Mouse (Mus musculus): ENCODE results near the gene Kcnk18.
A peak's percentile ranks its signal among the peaks of the same experiment; 100 is the strongest.

Gene Kcnk18

DNA sequence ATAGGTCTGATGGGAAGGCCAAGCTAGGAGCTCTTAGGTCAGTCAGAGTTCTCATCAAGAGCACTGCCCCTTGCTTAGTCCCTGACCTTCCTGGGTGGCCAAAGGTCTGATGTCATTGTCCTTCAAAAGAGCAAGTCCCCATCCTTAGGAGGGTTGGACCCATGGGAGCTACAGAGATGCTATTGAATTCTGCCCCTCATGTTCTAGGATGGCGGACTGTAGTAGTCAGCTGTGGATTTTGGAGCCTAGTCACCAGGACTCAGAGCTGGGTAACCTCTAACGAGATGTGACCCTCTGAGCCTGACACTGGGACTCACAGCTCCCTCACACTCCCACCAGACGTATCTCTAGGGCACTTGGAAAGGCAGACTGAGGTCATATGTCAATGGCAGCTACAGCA is 9.4 kb downstream of the Kcnk18 start:
- DNase-seq (ENCODE audit: low spot score) = no peak

DNA sequence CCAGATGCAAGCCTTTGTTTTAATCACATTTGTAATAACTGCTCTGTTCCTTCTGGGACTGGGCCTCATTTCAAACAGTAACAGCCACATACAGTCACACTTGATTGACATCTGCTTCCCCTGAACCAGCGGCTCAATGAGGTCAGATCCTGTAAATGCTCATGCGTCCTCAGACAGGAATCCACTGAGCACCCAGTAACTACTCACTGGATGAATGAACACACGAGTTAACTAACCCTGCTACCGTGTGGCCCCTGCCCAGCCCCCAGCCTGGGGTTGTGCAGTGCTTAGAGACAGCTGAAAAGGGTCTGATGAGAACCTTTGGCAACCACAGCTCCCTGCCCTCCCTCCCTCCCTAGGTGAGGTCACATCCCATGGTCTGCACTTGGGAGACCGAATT is 13.8 kb downstream of the Kcnk18 start:
- no peak for DNase-seq (ENCODE audit: low spot score)

DNA sequence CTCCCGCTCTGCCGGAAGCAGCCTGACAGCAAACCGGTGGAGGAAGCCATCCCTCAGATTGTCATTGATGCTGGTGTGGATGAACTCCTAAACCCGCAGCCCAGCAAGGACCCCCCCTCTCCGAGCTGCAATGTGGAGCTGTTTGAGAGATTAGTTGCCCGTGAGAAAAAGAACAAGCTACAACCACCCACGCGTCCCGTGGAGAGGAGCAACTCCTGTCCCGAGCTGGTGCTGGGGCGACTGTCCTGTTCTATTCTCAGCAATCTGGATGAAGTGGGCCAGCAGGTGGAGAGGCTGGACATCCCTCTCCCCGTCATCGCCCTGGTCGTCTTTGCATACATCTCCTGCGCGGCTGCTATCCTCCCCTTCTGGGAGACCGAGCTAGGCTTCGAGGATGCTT is 16.0 kb downstream of the Kcnk18 start:
- no peak for DNase-seq (ENCODE audit: low spot score)

DNA sequence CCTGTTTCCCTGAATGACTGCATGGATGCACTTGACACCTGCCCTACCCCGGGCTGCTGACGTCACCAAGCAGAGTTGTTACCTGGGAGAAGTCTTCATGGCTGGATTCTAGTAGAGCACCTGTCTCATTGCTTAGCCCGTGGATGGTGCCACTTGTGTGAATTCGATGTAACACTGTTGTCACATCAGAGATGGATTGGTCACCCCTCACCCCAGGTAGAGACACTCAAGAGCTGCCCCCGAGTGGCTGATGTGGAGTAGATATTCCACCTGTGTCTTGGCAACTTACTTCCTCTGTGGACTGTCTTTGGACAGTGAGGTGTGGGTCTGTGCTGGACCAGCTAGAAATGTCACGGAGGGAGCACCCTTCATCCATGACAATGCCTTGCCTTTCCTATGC is 17.0 kb downstream of the Kcnk18 start:
- DNase-seq (ENCODE audit: low spot score) = no peak

DNA sequence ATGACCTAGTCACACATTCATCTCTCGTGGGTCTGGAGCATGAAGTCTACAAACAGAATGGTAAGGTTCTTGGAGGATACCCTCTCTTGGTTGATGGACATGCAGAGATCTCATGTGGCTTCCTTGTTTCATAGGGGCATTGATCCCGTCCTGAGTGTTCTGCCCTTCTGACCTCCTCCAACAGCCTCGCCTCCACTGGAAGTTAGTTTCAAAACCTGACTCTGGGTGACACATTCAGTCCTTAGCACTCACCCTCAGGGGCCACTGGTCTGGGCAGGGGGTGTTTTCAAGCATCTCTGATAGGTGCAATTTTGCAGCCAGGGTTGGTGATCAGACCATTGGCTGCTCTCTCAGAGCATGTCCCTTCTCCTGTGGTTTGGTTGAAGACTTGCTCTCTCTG is 19.6 kb downstream of the Kcnk18 start:
- no peak for DNase-seq (ENCODE audit: low spot score)

DNA sequence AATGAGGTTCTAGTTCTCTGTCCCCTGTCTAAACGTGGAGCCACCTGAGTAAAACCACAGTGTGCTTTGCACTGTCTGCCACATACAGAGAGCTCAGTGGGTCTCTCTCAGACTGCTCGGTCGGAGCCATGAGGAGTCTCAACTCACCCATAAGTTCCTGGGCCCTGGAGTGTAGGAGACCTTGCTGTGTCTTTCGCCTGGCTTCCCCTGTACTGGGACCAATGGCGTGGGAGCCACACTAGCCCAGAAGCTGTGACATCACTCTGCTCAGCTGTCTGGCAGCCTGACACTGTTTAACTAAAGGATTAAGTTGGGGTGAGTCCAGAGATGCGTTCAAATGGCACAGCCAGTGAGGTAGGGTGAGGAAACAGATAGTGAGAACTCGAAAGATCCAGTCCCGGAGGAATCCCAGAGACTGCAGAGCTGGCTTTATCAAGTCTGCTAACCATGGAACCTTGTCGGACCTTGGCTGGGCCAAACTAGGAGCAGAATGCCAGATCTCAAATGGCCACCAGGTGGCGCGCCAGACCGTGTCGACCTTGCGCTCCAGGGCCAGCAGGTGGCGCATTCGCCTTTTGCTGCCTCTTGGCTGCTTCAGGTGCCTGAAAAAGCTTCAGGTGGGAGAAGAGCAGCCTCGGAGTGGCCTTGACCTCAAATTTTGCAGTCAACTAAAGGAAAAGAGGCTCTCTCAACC is 20.3 kb downstream of the Kcnk18 start:
- DNase-seq (ENCODE audit: low spot score) = peak; percentile 90

DNA sequence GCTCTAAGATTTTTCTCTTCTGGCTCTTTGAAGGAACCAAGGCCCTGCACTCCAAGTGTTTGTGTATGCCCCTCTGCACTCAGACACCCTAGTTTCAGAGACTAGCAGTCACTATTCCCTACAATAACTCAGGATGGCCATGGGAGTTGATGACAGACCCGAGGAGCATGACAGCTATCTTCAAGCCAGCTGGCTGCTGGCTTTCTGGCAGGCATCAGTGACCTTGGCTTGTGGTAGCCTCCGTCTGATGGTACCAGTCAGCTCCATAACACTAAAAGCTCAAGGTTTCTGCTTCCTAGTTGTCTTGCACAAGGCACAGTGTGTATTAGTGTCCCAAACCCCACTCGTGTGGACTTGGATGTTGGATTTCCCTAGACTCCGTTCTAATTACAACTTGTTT is 23.0 kb downstream of the Kcnk18 start:
- no peak for DNase-seq (ENCODE audit: low spot score)

DNA sequence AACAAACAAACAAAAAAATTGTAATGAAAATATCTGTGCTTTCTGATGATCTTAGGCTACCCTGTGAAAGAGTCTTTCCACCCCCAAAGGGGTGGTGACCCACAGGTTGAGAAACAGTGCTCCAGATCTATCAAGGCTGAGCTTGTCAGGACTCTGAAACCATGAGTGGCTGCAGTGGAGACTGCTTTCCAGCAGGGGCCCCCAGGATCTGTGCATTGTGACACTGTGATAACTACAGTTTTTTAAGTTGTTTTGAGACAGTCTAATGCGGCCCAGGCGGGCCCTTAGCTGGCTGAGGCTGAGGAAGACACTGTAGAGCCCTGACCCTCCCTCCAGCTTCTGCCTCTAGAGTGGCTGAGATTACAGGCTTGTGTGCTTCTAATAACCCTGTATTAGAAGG is 24.0 kb downstream of the Kcnk18 start:
- no peak for DNase-seq (ENCODE audit: low spot score)

DNA sequence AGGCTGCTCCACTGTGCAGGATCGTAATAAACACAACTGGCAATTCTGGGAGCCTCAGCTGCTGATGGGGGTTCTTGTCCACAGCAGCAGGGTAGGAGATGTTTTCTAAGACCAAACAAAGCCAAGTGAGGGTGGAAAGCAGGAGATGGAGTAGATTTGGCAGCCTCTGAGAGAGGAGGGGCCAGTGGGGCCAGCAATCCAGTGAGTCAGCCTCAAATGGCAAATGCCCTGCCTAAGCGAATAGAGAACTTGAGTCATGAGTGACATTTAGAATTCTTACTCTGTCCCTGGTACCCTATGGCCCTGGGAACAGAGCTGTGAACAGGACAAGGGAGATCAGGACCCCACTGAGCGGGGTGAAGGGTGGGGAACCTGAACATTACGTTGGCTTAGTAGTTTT is 29.1 kb downstream of the Kcnk18 start:
- no peak for DNase-seq (ENCODE audit: low spot score)

DNA sequence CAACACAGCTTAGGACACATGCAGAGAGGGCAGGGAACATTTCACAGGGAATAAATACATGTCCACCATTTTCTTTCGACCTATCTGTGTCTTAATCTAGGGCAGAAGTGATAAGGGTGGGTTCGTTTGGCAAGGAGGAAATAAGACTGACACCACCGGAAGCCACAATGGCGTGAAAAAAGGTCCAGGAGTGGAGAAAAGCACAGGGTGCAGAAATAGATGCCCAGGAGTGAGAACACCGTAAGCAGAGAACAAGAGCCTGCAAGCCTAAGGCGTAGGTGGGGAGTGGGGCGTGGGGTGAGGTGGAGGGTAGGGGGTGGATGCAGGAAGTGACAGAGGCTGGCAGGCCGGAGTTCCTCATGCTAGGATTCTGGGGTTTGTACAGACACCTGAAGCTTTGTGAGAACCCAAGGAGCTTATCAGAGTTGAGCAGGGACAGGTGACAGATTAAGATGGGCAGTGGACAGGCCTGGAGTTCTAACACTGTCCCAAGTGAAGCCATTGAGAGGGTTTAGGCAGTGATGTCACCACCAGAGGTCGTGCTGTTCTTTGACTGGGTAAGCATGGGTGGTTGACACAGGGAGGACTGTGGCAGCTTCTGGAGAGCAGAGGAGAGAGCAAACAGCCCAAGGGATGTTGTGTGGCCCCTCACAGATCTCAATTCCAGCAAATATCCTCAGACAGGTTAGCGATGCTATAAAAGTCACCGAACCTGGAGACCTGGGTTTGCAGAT is 29.7 kb downstream of the Kcnk18 start:
- peak; percentile 51 for DNase-seq (ENCODE audit: low spot score)

DNA sequence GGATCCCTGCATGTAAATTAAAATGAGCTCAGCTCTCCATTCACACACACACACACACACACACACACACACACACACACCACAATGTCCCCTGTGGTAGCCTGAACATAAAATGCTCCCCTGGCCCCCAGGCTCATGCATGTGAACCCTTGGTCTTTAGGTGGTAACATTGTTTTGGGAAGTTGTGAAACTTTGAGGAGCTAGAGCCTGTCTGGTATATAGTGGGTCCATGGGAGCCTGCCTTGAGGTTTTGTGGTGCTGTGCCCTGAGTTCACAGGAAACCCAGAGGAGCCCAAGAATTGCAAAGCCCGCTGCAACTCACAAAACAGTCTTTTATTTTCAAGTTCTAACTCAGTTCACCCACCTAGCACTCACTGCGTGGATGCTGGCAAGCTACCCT is 33.6 kb downstream of the Kcnk18 start:
- DNase-seq (ENCODE audit: low spot score) = no peak

DNA sequence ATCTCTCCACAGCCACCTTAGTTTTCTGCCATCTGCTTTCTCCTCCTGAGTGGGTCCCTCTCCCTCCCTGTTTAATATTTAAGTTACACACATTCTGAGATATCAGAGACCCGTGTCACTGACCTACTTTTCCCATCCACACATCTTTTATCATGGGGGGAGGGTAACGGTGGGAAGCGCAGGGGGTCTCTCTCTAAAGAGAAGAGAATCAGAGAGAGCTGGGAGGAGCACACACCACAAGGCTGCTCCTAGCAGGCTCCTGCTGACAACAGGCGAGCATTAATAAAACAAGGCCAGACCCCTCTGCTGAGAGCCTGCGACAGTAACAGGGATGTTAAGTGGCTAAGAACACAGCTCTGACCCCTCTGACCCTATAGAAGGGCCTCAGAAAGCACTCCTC is 40.6 kb downstream of the Kcnk18 start:
- no peak for DNase-seq (ENCODE audit: low spot score)

DNA sequence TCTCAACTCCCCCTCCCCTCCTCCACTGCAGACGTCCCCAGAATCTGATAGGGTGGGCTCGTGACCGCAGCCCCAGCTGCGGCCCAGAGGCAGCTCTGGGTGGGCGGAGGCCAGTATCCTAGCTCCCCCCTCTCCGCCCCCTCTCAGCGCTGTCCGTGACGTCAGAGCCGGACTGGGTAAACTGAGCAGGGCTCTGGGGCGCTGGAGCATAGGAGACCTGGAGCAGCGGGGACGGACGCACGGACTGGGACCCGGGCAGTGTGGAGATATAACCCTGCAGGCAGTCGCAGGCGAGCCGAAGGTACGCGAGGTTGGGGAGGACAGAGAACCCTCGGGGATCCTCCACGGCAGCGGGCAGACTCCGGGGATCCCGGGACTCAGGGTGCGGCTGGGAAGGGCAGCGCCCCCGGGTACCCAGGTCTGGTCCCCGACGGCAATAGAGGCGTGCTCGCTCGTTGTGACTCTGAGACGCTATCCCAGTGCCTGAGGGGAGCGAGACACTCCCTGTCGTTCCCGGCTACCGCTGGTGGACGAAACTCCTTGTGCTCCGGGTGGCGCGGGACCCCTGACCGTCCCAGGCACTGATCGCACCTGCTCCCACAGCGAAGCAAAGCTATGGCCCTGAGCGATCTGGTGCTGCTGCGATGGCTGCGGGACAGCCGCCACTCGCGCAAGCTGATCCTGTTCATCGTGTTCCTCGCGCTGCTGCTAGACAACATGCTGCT is 41.9 kb downstream of the Kcnk18 start, which contains the start of gene Slc18a2:
TSS of gene Slc18a2 (plus strand) at position 179 of the 725 bp plus-strand sequence.
- peak; percentile 71 for DNase-seq (ENCODE audit: low spot score)

DNA sequence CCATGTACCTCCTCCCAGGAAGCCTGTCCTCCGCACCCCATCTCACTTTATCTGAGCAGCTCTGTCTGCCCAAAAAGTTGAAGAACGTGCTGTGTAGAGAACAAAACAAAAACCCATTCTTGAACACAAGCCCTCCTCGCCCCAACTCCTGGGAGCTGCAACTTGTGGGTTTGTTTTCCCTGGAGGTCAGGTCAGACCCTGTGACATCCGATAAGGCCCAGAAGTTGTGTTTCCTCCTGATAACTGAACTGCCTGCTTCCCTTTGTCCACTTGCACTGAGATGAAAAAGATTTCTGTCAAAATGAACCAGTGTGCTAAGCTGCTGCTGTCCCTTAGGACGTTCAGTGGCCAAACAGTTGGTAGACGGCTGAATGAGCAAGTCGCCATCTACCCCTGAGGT is 42.6 kb downstream of the Kcnk18 start:
- DNase-seq (ENCODE audit: low spot score) = no peak

DNA sequence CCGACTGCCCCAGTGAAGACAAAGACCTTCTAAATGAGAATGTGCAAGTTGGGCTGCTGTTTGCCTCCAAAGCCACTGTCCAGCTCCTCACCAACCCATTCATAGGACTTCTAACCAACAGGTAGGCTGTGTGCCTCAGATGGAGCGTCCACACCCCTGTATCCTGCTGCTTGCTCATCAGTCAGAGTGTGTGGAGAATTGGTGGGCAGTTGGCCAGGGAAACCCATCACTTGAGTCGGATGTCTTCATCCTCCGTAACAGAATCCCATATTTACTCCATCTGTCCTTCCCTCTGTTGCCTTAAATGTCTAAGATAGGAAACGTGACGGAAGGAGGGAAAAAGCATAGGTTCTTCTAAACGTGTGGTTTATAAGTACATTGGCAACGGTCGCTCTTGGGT is 44.2 kb downstream of the Kcnk18 start:
- no peak for DNase-seq (ENCODE audit: low spot score)

DNA sequence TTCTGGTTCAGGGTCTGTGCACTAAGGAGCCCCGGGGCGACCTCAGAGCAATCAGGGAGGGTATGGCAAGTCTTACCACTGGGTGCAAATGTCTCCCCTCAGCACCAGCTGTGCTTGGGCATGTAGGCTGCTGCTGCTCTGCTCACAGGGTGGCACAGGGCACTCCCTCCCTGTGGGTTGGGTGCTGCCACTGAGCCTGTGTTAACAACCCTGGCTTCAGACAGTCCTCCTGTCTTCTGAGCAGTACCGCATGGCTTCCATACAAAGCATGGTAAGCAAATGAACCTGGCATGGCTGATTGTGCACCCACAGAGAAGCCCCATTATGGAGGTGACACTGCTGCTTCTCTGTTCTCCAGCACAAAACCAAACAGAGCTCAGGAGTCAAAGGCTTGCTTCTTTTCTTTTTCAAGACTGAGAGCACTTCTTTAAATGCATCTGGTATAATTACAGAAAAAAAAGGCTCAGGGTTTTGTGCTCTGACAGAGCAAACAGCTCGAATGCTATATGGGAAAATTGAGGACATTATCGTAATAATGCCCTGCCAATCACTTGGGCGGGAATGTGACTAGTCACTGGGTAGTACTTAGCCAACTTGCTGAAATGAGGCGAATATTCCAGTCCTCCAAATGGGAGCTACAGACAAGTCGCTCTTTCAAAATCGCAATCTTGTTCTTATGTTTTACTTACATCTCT is 46.0 kb downstream of the Kcnk18 start:
- DNase-seq (ENCODE audit: low spot score) = no peak

DNA sequence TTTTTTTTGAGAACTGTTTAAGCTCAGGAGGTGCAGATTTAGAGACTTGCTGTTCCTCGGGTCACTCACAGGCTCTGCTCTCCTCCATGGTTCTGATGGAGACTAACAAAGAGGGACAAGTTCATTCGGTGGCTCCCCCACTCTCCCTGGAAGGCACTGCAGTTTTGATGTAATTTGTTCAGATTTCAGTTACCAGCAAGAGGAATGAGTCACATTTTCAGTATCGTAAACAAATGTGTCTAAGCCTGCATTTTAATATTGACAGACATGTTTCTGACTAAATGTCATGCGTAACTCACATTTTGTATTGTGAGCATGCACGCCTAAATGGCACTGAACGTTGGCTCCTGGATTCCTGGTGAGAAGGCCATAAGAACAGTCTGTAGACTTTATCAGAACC is 46.9 kb downstream of the Kcnk18 start:
- no peak for DNase-seq (ENCODE audit: low spot score)

DNA sequence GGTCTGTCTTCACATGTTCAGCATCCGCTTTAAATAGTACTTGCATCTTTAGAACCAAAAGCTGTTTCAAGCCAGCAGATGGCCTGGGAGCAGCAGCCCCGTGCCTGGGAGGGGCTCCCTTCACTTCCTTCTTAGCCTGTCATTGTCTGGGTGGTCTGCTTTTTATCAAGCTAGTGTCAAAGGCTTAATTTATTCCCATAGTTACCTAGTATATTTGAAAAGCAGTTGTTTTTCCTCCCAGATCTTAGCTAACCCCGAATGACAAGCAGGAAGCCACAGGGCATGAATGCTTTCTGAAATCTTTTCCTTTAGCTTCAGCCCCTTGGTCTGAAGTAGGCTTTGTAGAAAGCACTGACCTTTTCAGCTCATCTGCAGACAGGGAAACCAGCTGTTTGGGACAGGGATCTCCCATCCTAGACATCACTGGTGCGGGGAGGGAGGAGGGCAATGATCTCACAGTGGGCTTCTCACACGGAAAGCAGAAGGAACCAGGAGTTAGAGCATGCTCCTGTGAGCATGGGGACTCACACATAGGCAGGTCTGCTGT is 48.5 kb downstream of the Kcnk18 start:
- DNase-seq (ENCODE audit: low spot score) = peak; percentile 72

DNA sequence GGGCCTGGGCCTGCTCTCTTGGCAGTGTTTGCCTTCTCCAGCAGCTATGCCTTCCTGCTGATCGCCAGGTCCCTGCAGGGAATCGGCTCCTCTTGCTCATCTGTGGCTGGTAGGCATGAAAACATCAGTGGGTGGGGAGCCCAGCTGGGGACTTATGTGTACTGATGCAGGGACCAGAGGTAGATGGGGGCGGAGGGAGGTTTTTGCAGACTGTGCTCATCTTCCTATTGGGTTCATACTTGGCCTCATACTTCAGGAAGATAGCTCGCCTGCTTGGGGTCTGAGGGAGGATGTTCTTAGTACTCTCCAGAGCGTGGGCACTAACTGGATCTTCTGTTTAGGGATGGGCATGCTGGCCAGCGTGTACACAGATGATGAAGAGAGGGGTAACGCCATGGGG is 54.2 kb downstream of the Kcnk18 start:
- DNase-seq (ENCODE audit: low spot score) = no peak

DNA sequence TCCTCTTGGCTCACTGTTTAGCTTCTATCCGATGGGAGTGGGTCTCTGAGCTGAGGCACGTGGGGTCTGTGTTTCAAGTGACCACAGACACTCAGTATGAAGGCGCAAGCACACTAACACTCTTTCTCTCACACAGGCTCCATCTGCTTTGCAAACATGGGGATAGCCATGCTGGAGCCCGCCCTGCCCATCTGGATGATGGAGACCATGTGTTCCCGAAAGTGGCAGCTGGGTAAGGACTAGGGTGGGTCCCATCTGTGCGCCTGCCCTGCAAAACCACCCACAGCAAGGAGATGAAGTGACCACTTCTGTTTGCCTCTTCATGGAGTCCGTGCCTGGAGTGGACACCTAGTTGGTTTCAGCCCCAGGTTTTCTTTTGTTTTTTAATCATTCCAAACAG is 57.3 kb downstream of the Kcnk18 start:
- DNase-seq (ENCODE audit: low spot score) = peak; percentile 22

DNA sequence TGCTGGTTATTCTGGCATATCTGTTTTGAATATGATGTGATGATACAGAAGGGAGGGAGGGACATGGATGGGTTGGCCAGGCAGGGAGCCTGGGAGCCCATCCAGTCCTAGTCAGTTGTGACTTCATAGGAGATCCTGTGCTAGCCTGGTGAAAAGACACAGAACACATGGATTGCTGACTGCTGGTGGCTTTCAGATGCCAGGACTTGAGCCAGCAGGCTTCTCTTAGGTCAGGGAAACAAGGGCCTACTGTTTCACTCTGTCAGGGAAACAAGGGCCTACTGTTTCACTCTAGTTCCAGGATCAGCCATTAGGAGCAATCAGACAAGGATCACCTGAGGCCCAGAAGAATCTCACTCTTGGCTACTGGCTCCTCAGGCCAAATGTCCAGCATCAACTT is 61.8 kb downstream of the Kcnk18 start:
- no peak for DNase-seq (ENCODE audit: low spot score)

DNA sequence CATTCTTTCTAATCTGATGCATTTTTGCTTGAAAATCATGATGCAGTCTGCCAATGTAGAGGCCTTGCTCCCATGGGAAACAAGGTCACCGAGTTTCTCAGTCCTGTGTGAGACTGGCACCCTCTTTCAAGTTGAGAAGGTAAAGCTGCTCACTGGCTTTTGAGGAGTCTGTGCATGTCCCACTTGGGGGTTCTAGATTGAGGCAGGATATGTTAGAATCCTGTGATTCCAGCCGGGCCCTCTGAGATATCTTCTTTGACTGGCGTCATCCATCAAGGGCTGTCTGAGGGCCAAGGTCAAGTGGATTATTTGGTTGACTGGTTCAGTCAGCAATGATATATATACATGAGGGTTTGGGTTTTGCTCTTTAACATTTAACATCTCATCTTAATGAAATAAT is 63.0 kb downstream of the Kcnk18 start:
- peak; percentile 2 for DNase-seq (ENCODE audit: low spot score)

Data from embryo, embryonic 10 days (tissue).